Mouse (Mus musculus) C2C12 (cell line): ENCODE data around the gene Lias.

ENCODE experiments used
- CEBPB ChIP-seq: IDR thresholded peaks from one replicate; pipeline ENCODE4 v1.6.1; 2011; ENCODE audit warnings: low read depth, mild to moderate bottlenecking, control low read depth, moderate library complexity
- CTCF ChIP-seq: IDR thresholded peaks from one replicate; pipeline ENCODE4 v1.5.1; 2011; ENCODE audit not compliant: control insufficient read depth, insufficient read depth, insufficient read length

GRCm38 (mm10) chr5:65407989-65408388 is 16.7 kb downstream of the Lias start:
- TF ChIP-seq CTCF (no peak), CEBPB (no peak)
